Mouse (Mus musculus): Measurements from ENCODE around the gene Ski.
"Not testable (repeated sequence)": the region's sequence is repeated elsewhere in the genome, so short reads cannot be mapped to it uniquely, and the experiment has no call there.

The Ski gene

GRCm38 (mm10) chr4:155222552-155222840 is at the start of gene Ski:
TSS of gene Ski (minus strand) at chr4:155222592.
- no peak for DNase-seq (ENCODE audit: low spot score)

GRCm38 (mm10) chr4:155268382-155268781 is 46.0 kb upstream of the Ski start:
- DNase-seq (ENCODE audit: low spot score), result no peak

- no peak for DNase-seq (ENCODE audit: low spot score)
These were observed 45.3 kb upstream of the Ski start for GRCm38 (mm10) chr4:155267639-155268175.

GRCm38 (mm10) chr4:155267047-155267543 is 44.7 kb upstream of the Ski start:
- DNase-seq (ENCODE audit: low spot score), result no peak

- DNase-seq (ENCODE audit: low spot score), result no peak
These were observed 42.3 kb upstream of the Ski start for GRCm38 (mm10) chr4:155264521-155265321.

GRCm38 (mm10) chr4:155252253-155252652 is 29.9 kb upstream of the Ski start:
- no peak for DNase-seq (ENCODE audit: low spot score)

GRCm38 (mm10) chr4:155251147-155251546 is 28.8 kb upstream of the Ski start:
- no peak for DNase-seq (ENCODE audit: low spot score)

- no peak for DNase-seq (ENCODE audit: low spot score)
These were observed 28.1 kb upstream of the Ski start for GRCm38 (mm10) chr4:155250361-155251117.

GRCm38 (mm10) chr4:155249648-155250351 is 27.4 kb upstream of the Ski start, which contains the start of gene Faap20:
TSS of gene Faap20 (plus strand) at chr4:155249802.
- DNase-seq (ENCODE audit: low spot score), result peak; percentile 66

- peak; percentile 89 for DNase-seq (ENCODE audit: low spot score)
These were observed 26.9 kb upstream of the Ski start for GRCm38 (mm10) chr4:155249257-155249647.

- not testable (repeated sequence) for DNase-seq (ENCODE audit: low spot score)
These were observed 25.7 kb upstream of the Ski start for GRCm38 (mm10) chr4:155248054-155248453.

GRCm38 (mm10) chr4:155246691-155247105 is 24.3 kb upstream of the Ski start:
- peak; percentile 73 for DNase-seq (ENCODE audit: low spot score)

- DNase-seq (ENCODE audit: low spot score), result no peak
These were observed 23.5 kb upstream of the Ski start for GRCm38 (mm10) chr4:155245770-155246492.

- DNase-seq (ENCODE audit: low spot score), result no peak
These were observed 20.8 kb upstream of the Ski start for GRCm38 (mm10) chr4:155243233-155243632.

GRCm38 (mm10) chr4:155242292-155242691 is 19.9 kb upstream of the Ski start:
- no peak for DNase-seq (ENCODE audit: low spot score)

GRCm38 (mm10) chr4:155241789-155242188 is 19.4 kb upstream of the Ski start:
- DNase-seq (ENCODE audit: low spot score), result no peak

- no peak for DNase-seq (ENCODE audit: low spot score)
These were observed 17.1 kb upstream of the Ski start for GRCm38 (mm10) chr4:155239494-155239893.

- DNase-seq (ENCODE audit: low spot score), result no peak
These were observed 15.9 kb upstream of the Ski start for GRCm38 (mm10) chr4:155238276-155238675.

- DNase-seq (ENCODE audit: low spot score), result no peak
These were observed 14.5 kb upstream of the Ski start for GRCm38 (mm10) chr4:155236737-155237385.

GRCm38 (mm10) chr4:155235311-155236119 is 13.1 kb upstream of the Ski start:
- DNase-seq (ENCODE audit: low spot score), result peak; percentile 93

Data from left cerebral cortex, adult 11 months (tissue).